Mouse (Mus musculus) forebrain, embryonic 16.5 days (tissue): ENCODE measurements at regions not wholly inside any gene's neighbourhood (a gene's known extent, or its start where the extent isn't known, plus 50 kb on each side); places are given as distances from the start of the nearest gene placed in this dataset.
"Not testable (repeated sequence)": the region's sequence is repeated elsewhere in the genome, so short reads cannot be mapped to it uniquely, and the experiment has no call there.

Source experiments
- ATAC-seq: fragments of 200-750 bp; cut with Nextera tagmentation; 2 replicates; pipeline ENCODE4 v1.8.0; 2017; ENCODE audit warnings: mild to moderate bottlenecking, moderate library complexity
- H3K27ac ChIP-seq: fragments of 300-500 bp; sonication (generic); 2 replicates; pipeline ENCODE4 v1.5.1; 2014; ENCODE audit warnings: low read length, control low read depth
- H3K27me3 ChIP-seq: fragments of 300-500 bp; sonication (generic); replicated peaks from 2 replicates; pipeline ENCODE4 v1.6.1; 2014; ENCODE audit warnings: low read length; ENCODE audit not compliant: control insufficient read depth, insufficient read depth
- H3K36me3 ChIP-seq: fragments of 300-500 bp; sonication (generic); 2 replicates; pipeline ENCODE4 v1.6.1; 2014; ENCODE audit not compliant: control insufficient read depth, insufficient read depth
- H3K4me1 ChIP-seq: fragments of 300-500 bp; sonication (generic); replicated peaks from 2 replicates; pipeline ENCODE4 v1.6.1; 2014; ENCODE audit warnings: low read length; ENCODE audit not compliant: control insufficient read depth, insufficient read depth
- H3K4me2 ChIP-seq: fragments of 300-500 bp; sonication (generic); 2 replicates; pipeline ENCODE4 v1.6.1; 2014; ENCODE audit warnings: mild to moderate bottlenecking, low read length, control low read depth
- H3K4me3 ChIP-seq: fragments of 300-500 bp; sonication (generic); replicated peaks from 2 replicates; pipeline ENCODE4 v1.5.1; 2014; ENCODE audit warnings: mild to moderate bottlenecking, low read length, control low read depth
- H3K9ac ChIP-seq: fragments of 300-500 bp; sonication (generic); replicated peaks from 2 replicates; pipeline ENCODE4 v1.6.1; 2014; ENCODE audit warnings: low read depth, low read length, control low read depth
- H3K9me3 ChIP-seq: fragments of 300-500 bp; sonication (generic); 2 replicates; pipeline ENCODE4 v1.6.1; 2016; ENCODE audit warnings: low read length; ENCODE audit not compliant: control insufficient read depth
- WGBS: fragments of 180-500 bp; shearing (Covaris S2); extraction: QIAGEN DNeasy Blood & Tissue Kit; methylation state at CpG from one replicate; pipeline ENCODE4 v1.1.7; 2014; 5-methylcytosine and 5-hydroxymethylcytosine counted together

- no peak overlapping the region for H3K27ac ChIP-seq
- no peak overlapping the region for H3K4me2 ChIP-seq
- no peaks in the 10 kb centered on the region for H3K9me3 ChIP-seq
- no peak overlapping the region for H3K4me3 ChIP-seq
- no peaks in the 10 kb centered on the region for H3K27me3 ChIP-seq
- no peak for ATAC-seq
- H3K36me3 ChIP-seq: no peaks in the 10 kb centered on the region
- WGBS: 81% methylated on average over 1 of the region's 1 CpGs
- H3K9ac ChIP-seq: no peak overlapping the region
- no peaks in the 10 kb centered on the region for H3K4me1 ChIP-seq
Measured at GRCm38 (mm10) chr1:17450715-17451114, 695.0 kb downstream of the Crisp4 start.

- H3K27me3 ChIP-seq: no peaks in the 10 kb centered on the region
- ATAC-seq: no peak
- H3K9me3 ChIP-seq: no peaks in the 10 kb centered on the region
- no peak overlapping the region for H3K9ac ChIP-seq
- H3K4me2 ChIP-seq: no peak overlapping the region
- H3K36me3 ChIP-seq: no peaks in the 10 kb centered on the region
- no peak overlapping the region for H3K4me3 ChIP-seq
- H3K27ac ChIP-seq: no peak overlapping the region
- H3K4me1 ChIP-seq: no peaks in the 10 kb centered on the region
Measured at GRCm38 (mm10) chr1:17450295-17450694, 695.4 kb downstream of the Crisp4 start.

DNA sequence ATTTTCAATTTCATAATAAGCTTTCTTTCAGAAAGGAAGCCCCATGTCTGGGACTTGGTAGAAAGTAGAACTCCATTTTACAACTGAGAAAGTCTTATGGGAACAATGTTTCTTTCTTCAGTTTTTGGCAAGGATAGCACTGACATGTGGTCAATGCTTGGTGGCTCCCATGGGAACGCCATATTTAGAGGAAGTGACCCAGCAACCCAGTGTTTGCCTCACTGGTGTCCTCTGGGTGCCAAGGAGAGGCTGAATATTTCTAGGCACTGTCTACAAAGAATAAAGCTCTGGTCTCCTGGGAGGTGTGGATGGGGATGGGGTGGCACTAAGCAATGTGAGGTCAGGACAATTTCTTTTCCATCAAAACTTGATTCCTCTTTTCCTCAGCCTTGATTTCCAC lies 696.4 kb downstream of the Crisp4 start:
- Histone ChIP-seq H3K27ac (no peak overlapping the region), H3K4me1 (no peaks in the 10 kb centered on the region), H3K4me2 (no peak overlapping the region), H3K27me3 (no peaks in the 10 kb centered on the region), H3K9ac (no peak overlapping the region), H3K36me3 (no peaks in the 10 kb centered on the region), H3K4me3 (no peak overlapping the region), H3K9me3 (no peaks in the 10 kb centered on the region)
- 93% methylated on average over 1 of the region's 1 CpGs for WGBS
- ATAC-seq: no peak

GRCm38 (mm10) chr1:17434064-17434463 lies 711.6 kb downstream of the Crisp4 start:
- not testable (repeated sequence) for H3K4me2 ChIP-seq, H3K9me3 ChIP-seq, H3K4me1 ChIP-seq, H3K4me3 ChIP-seq, H3K9ac ChIP-seq, H3K27ac ChIP-seq, H3K27me3 ChIP-seq, ATAC-seq, H3K36me3 ChIP-seq
- WGBS: 82% methylated on average over 5 of the region's 5 CpGs

DNA sequence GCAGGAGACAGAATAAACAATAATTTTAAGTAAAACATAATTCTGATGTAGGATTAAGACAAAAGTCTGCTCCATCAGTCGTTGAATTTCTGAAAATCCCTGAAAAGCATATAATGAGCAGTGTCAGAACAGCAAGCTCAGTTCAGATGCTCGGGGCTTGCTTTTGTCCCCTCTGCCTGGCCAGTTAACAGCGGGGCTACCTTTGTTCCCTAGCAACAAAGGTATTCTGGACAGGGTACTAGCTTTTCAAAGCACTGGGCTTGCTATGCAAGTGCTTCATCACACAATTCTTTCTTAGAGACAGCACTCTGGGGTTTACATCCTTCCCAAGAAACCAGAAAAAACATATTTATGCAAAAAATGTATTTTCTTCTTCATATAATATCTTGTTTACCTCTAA lies 729.7 kb downstream of the Crisp4 start:
- H3K4me3 ChIP-seq: no peak overlapping the region
- no peaks in the 10 kb centered on the region for H3K27me3 ChIP-seq
- H3K4me1 ChIP-seq: no peaks in the 10 kb centered on the region
- no peak overlapping the region for H3K4me2 ChIP-seq
- no peak for ATAC-seq
- no peak overlapping the region for H3K27ac ChIP-seq
- H3K9me3 ChIP-seq: no peaks in the 10 kb centered on the region
- H3K9ac ChIP-seq: no peak overlapping the region
- WGBS: 5% methylated on average over 3 of the region's 3 CpGs
- no peaks in the 10 kb centered on the region for H3K36me3 ChIP-seq

DNA sequence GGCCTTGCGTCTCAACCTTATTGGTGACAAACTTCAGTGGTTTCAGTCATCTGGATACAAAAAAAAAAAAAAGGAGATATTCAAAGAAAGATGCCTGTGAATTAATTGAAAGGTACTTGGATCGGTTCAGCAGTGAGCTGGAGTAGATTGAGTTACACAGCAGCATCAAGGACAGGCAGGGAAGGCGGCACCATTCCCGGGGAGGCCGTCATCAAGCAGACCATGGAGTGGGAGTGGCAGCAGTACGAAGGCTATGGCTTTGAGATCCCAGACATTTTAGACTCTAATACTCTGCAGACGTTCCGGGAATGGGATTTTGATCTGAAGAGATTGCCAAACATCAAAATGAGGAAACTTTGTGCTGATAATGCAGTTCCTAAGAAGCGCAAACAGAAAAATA lies 750.8 kb downstream of the Crisp4 start:
- Histone ChIP-seq H3K4me1 (no peaks in the 10 kb centered on the region), H3K9ac (no peak overlapping the region), H3K9me3 (no peaks in the 10 kb centered on the region), H3K4me3 (no peak overlapping the region), H3K27ac (no peak overlapping the region), H3K4me2 (no peak overlapping the region), H3K27me3 (no peaks in the 10 kb centered on the region), H3K36me3 (no peaks in the 10 kb centered on the region)
- ATAC-seq: no peak
- WGBS: 91% methylated on average over 9 of the region's 9 CpGs

DNA sequence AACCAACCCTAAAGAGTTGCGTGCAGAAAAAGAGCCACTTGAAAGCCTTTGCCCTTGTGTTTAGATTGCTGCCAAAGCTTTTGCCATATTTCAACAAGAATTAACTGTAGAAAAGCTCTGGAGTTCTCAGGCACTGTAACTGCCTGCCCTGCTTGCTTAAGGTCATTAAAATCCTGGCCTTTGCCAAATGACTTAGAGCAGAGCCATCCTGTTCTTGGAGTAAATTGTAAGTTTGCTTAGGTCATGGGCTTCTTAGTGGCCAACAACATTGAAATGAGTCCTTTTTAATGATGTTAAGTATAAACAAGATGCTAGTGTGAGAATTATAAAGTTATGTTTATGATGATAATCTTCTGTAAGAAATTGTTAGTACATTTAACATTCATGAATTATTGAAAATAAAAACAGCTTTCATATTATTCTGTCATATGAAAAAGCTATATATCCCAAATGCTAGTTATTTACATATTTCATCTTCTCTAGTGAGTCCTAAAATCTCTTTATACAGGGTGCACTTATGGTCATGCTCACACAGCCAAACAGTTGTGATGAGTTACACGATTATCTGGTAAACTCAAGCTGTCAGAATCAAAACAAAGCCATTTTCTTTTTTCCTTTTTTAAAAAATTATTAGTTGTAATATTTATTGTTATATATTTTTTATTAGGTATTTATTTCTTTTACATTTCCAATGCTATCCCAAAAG lies 753.4 kb downstream of the Crisp4 start:
- H3K27me3 ChIP-seq: no peaks in the 10 kb centered on the region
- no peaks in the 10 kb centered on the region for H3K9me3 ChIP-seq
- no peaks in the 10 kb centered on the region for H3K4me1 ChIP-seq
- ATAC-seq: no peak
- no peak overlapping the region for H3K27ac ChIP-seq
- H3K4me3 ChIP-seq: no peak overlapping the region
- no peaks in the 10 kb centered on the region for H3K36me3 ChIP-seq
- no peak overlapping the region for H3K9ac ChIP-seq
- no peak overlapping the region for H3K4me2 ChIP-seq
- WGBS: 85% methylated on average over 2 of the region's 2 CpGs

DNA sequence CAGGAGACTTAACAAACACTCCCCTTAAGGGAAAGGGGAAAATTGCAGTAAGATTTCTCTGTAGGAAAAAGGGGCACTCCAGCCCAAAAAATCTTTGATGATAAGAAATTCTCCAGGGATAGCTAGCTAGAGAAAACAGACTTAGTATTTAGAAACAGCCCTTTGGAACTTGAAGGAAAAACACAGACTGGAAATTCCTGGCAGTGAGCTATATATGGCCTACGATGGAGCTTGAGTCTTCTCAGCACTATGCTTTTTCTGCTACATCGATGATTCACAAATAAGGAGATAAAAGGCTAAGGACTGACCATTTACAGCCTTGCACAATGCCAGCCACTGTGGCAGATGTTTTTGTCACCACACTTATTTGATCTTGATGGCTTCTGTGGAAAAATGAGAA lies 768.1 kb downstream of the Crisp4 start:
- no peak overlapping the region for H3K4me3 ChIP-seq
- H3K4me1 ChIP-seq: no peaks in the 10 kb centered on the region
- H3K9ac ChIP-seq: no peak overlapping the region
- 65% methylated on average over 2 of the region's 2 CpGs for WGBS
- ATAC-seq: no peak
- no peak overlapping the region for H3K27ac ChIP-seq
- no peaks in the 10 kb centered on the region for H3K9me3 ChIP-seq
- no peak overlapping the region for H3K4me2 ChIP-seq
- no peaks in the 10 kb centered on the region for H3K27me3 ChIP-seq
- H3K36me3 ChIP-seq: no peaks in the 10 kb centered on the region

- H3K4me3 ChIP-seq: no peak overlapping the region
- 100% methylated on average over 1 of the region's 1 CpGs for WGBS
Measured at GRCm38 (mm10) chr1:17348271-17348670, 797.4 kb downstream of the Crisp4 start.

GRCm38 (mm10) chr1:17337827-17338226 lies 807.9 kb downstream of the Crisp4 start:
- no peaks in the 10 kb centered on the region for H3K36me3 ChIP-seq
- no peak for ATAC-seq
- H3K4me3 ChIP-seq: no peak overlapping the region
- H3K4me1 ChIP-seq: no peaks in the 10 kb centered on the region
- no peak overlapping the region for H3K27ac ChIP-seq
- H3K4me2 ChIP-seq: no peak overlapping the region
- no peaks in the 10 kb centered on the region for H3K27me3 ChIP-seq
- no peaks in the 10 kb centered on the region for H3K9me3 ChIP-seq
- no peak overlapping the region for H3K9ac ChIP-seq

More at GRCm38 (mm10) chr1:17348271-17348670, 797.4 kb downstream of the Crisp4 start:
- Histone ChIP-seq H3K4me2 (no peak overlapping the region), H3K27me3 (no peaks in the 10 kb centered on the region), H3K36me3 (no peaks in the 10 kb centered on the region), H3K9ac (no peak overlapping the region), H3K4me1 (no peaks in the 10 kb centered on the region), H3K9me3 (no peaks in the 10 kb centered on the region), H3K27ac (no peak overlapping the region)
- ATAC-seq: no peak
